8 mouse cellular contexts compared by ENCODE assay signal in genomic region chr11:34228758-34229364, GRCm38 (mm10). TPM values are rescaled to one million over a fixed set of nuclear protein-coding genes. Genes with fewer than 3 reads are reported as not detected.
A peak's percentile ranks its signal among the peaks of the same experiment; 100 is the strongest.
DNase-seq lines count a peak whose midpoint lies in the region; ATAC-seq and TF ChIP-seq lines count a peak whose summit lies in the region.

No protein-coding gene starts in this region.

- DNase-seq in adrenal gland, postnatal 10 days: peak; percentile 80
- DNase-seq in embryo, embryonic 11.5 days (ENCODE audit: low read depth, low spot score): peak; percentile 46
- DNase-seq in heart, postnatal 36 days: peak; percentile 34 to 59
- peak; percentile 57 to 85 for DNase-seq in layer of hippocampus, adult 2 months (ENCODE audit: low spot score in 2 of 2)
- peak; percentile 86 for DNase-seq in lung, embryonic 14.5 days
- DNase-seq in retina, embryonic 14.5 days (ENCODE audit: low spot score): peak; percentile 89
- peak; percentile 34 for DNase-seq in urinary bladder, adult 2 months (ENCODE audit: low spot score)

- H3K4me3 ChIP-seq in layer of hippocampus, adult 2 months: no peak overlapping the region
- no peak overlapping the region for H3K4me3 ChIP-seq in lung, embryonic 14.5 days (ENCODE audit: low read depth, low read length)

- H3K36me3 ChIP-seq in lung, embryonic 14.5 days (ENCODE audit: insufficient read depth): no peaks in the 10 kb centered on the region

- H3K27ac ChIP-seq in layer of hippocampus, adult 2 months: no peak overlapping the region
- H3K27ac ChIP-seq in lung, embryonic 14.5 days (ENCODE audit: low read depth): no peak overlapping the region

- no peaks in the 10 kb centered on the region for H3K27me3 ChIP-seq in lung, embryonic 14.5 days (ENCODE audit: insufficient read depth, low read length)

- no peak overlapping the region for H3K4me2 ChIP-seq in lung, embryonic 14.5 days

- intact Hi-C loops in heart, postnatal 36 days (cut with DNase I): loop anchor here (5.0 kb wide), 1 partner anchor 583 kb away; no protein-coding TSS in a partner anchor

- H3K9ac ChIP-seq in lung, embryonic 14.5 days: no peak overlapping the region

- no peaks in the 10 kb centered on the region for H3K4me1 ChIP-seq in lung, embryonic 14.5 days (ENCODE audit: insufficient read depth)

- peak; percentile 51 for ATAC-seq in CD4-positive, CD25-positive, alpha-beta regulatory T cell, adult 4 months
- ATAC-seq in lung, embryonic 14.5 days (ENCODE audit: insufficient read depth): peak; percentile 62; the same call in 1 of the 2 replicates

- peak; percentile 98 for TF ChIP-seq CTCF in layer of hippocampus, adult 2 months (conservative IDR thresholded peaks at IDR 0.05)
- peak; percentile 83 for TF ChIP-seq CTCF in lung, embryonic 14.5 days (IDR thresholded peaks at IDR 0.05; ENCODE audit: low read depth)

- 39% methylated on average over 6 of the region's 6 CpGs for WGBS in lung, embryonic 14.5 days

- no peaks in the 10 kb centered on the region for H3K9me3 ChIP-seq in lung, embryonic 14.5 days (ENCODE audit: low read depth, low read length)

RNA-seq across cellular contexts. Expression of gene Foxi1, which starts 21.0 kb away (rescaled TPM):
- not detected for polyA plus RNA-seq in CD4-positive, CD25-positive, alpha-beta regulatory T cell, adult 4 months (2017; shearing (Covaris generic))
- total RNA-seq in adrenal gland, postnatal 10 days (2021): not detected
- not detected for total RNA-seq in heart, postnatal 36 days (2021)
- not detected for total RNA-seq in layer of hippocampus, adult 2 months (2021)
- not detected in 2 replicates for polyA plus RNA-seq in lung, embryonic 14.5 days (2014; fragmentation: Nextera tagmentation; extraction: Ambion mirVana)
- not detected in 2 replicates for polyA plus RNA-seq in urinary bladder, adult 2 months (2012; rRNA removed)

Comparison
In these comparisons a context has a peak if more than half of its experiments do, and no peak if none do; other contexts are left out.
1. DNase-seq: peak in every context shown above with its lines; median percentile 89 in retina, embryonic 14.5 days; 86 in lung, embryonic 14.5 days; 80 in adrenal gland, postnatal 10 days; 71 in layer of hippocampus, adult 2 months; 46 in heart, postnatal 36 days; 46 in embryo, embryonic 11.5 days; 34 in urinary bladder, adult 2 months.